Mouse (Mus musculus) midbrain, embryonic 12.5 days (tissue): ENCODE measurements around the gene Stxbp4. TPM values are rescaled to one million over a fixed set of nuclear protein-coding genes. Genes with fewer than 3 reads are reported as not detected.

Experiments used
- ATAC-seq: fragments of 200-750 bp; cut with Nextera tagmentation; 2 replicates; pipeline ENCODE4 v1.8.0; 2017; ENCODE audit warnings: low read depth, moderate TSS enrichment, moderate library complexity; ENCODE audit not compliant: low FRiP score
- H3K27ac ChIP-seq: fragments of 300-500 bp; sonication (generic); replicated peaks from 2 replicates; pipeline ENCODE4 v1.5.1; 2016; ENCODE audit warnings: mild to moderate bottlenecking
- H3K27me3 ChIP-seq: fragments of 300-500 bp; sonication (generic); 2 replicates; pipeline ENCODE4 v1.6.1; 2016; ENCODE audit warnings: mild to moderate bottlenecking
- H3K36me3 ChIP-seq: fragments of 300-500 bp; sonication (generic); 2 replicates; pipeline ENCODE4 v1.6.1; 2016
- H3K4me1 ChIP-seq: fragments of 300-500 bp; sonication (generic); 2 replicates; pipeline ENCODE4 v1.6.1; 2016
- H3K4me2 ChIP-seq: fragments of 300-500 bp; sonication (generic); replicated peaks from 2 replicates; pipeline ENCODE4 v1.6.1; 2016; ENCODE audit warnings: mild to moderate bottlenecking, moderate library complexity
- H3K4me3 ChIP-seq: fragments of 300-500 bp; sonication (generic); 2 replicates; pipeline ENCODE4 v1.5.1; 2016; ENCODE audit warnings: mild to moderate bottlenecking
- H3K9ac ChIP-seq: fragments of 300-500 bp; sonication (generic); replicated peaks from 2 replicates; pipeline ENCODE4 v1.6.1; 2016; ENCODE audit warnings: mild to moderate bottlenecking, moderate library complexity
- H3K9me3 ChIP-seq: fragments of 300-500 bp; sonication (generic); 2 replicates; pipeline ENCODE4 v1.6.1; 2016; ENCODE audit warnings: mild to moderate bottlenecking
- WGBS: fragments of 180-500 bp; shearing (Covaris S2); methylation state at CpG from one replicate; pipeline ENCODE4 v1.1.7; 2016; 5-methylcytosine and 5-hydroxymethylcytosine counted together
- polyA plus RNA-seq: library from polyadenylated mRNA; unstranded; fragments of >200 nt; fragmentation: Nextera tagmentation; extraction: Ambion mirVana; gene quantifications from 2 replicates; pipeline ENCODE4 v1.2.1, GENCODE M21; 2016

The Stxbp4 gene
- polyA plus RNA-seq, 1 experiment from 2014 or later = 45.8 TPM

DNA sequence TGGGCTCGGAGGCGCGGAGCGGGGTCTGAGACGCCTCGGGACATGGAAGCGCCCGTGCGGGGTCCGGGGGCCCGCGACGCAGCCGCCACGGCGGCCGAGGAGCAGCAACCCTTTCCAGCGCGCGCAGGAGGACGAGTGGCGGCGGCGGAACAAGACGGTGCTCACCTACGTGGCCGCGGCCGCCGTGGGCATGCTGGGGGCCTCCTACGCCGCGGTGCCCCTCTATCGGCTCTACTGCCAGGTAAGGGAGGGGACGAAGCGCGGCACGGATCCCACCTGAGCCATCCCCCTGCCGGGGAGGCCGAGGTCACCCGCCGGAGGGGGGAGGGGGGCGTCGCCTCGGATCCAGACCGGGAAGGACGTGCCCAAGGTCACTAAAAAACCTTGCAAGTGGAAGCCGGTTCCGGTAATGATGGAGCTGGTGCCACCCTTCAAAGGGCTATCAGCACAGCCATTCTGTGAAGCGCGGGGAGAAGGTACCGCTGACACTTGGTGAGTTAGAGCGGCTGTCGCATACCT lies 487 bp upstream of the Stxbp4 start:
- under 1% methylated on average over 53 of the region's 54 CpGs for WGBS
- ATAC-seq = peak; percentile 75
- H3K9me3 ChIP-seq = no peaks in the 10 kb centered on the region

DNA sequence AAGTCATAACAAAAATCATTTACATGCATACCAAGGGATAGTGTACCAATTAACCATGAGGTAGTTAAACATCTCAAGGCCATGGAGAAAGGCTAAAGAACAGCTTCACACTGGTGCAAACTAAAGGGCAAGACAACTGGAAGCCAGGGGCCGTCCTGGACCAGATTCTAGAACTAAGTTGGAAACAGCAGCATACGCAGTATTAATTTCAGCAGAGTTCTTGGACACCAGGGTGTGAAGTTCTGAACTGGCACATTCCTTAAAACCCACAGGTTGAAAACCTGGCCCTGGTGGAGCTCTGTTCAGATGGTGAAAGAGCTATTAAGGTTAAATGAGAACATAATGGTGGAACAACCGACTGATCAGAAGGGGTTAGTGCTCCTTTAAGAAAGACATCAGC lies 3.2 kb downstream of the Stxbp4 start:
- 92% methylated on average over 3 of the region's 3 CpGs for WGBS

More for the DNA sequence above, 487 bp upstream of the Stxbp4 start:
- Histone ChIP-seq H3K36me3 (peaks cover 19% of the 10 kb centered on the region), H3K4me3 (peak overlapping the region; percentile 96), H3K4me2 (peak overlapping the region; percentile 64), H3K9ac (peak overlapping the region; percentile 96), H3K4me1 (peaks cover 20% of the 10 kb centered on the region), H3K27ac (peak overlapping the region; percentile 92), H3K27me3 (no peaks in the 10 kb centered on the region)

DNA sequence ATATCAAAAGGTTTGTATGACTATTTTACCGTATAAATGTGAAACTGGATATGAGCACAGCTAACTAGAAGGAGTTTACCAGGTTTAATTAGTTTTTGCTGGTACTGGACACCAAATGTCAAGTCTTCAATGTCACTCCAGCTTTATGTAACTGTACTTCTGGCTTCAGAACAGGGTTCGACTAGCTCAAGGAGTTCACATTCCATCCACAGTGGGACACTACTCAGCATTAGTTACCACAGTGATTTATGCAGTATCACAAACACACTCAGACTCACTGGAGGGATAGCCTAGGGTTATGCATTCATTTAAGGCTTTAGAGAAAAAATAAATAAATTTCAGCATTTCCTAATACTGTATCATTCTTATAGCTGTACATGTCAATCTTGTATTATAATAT lies 5.4 kb downstream of the Stxbp4 start:
- WGBS = 80% methylated on average over 2 of the region's 2 CpGs
- no peak overlapping the region for H3K27ac ChIP-seq
- no peak for ATAC-seq
- H3K9ac ChIP-seq = no peak overlapping the region
- no peaks in the 10 kb centered on the region for H3K9me3 ChIP-seq
- peaks cover 13% of the 10 kb centered on the region for H3K4me1 ChIP-seq
- no peak overlapping the region for H3K4me2 ChIP-seq
- H3K4me3 ChIP-seq = no peak overlapping the region
- H3K36me3 ChIP-seq = no peaks in the 10 kb centered on the region
- no peaks in the 10 kb centered on the region for H3K27me3 ChIP-seq

More for the DNA sequence above, 3.2 kb downstream of the Stxbp4 start:
- no peak overlapping the region for H3K9ac ChIP-seq
- H3K4me3 ChIP-seq = no peak overlapping the region
- H3K36me3 ChIP-seq = no peaks in the 10 kb centered on the region
- no peak overlapping the region for H3K4me2 ChIP-seq
- no peak for ATAC-seq
- peaks cover 15% of the 10 kb centered on the region for H3K4me1 ChIP-seq
- no peak overlapping the region for H3K27ac ChIP-seq
- no peaks in the 10 kb centered on the region for H3K9me3 ChIP-seq
- H3K27me3 ChIP-seq = no peaks in the 10 kb centered on the region

DNA sequence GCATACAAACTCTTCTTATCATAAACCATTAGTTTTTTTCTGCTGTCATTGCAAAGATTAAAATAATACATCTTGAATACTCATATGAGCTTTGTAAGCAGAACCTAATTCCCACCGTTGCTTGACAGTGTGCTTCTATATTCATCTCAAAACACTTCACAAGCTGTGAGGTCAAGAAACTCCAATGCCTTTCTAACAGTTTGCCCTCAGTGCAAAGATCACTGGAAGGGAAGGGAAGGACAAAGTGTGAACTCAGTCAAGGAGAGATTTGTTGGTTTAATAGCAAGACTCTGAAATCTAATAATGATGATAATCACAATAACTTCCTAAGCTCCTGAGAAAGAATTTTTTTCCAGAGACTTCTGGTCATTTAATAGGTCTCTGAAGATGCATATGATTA lies 10.1 kb downstream of the Stxbp4 start:
- ATAC-seq = no peak
- Histone ChIP-seq H3K4me2 (no peak overlapping the region), H3K27ac (no peak overlapping the region), H3K27me3 (no peaks in the 10 kb centered on the region), H3K36me3 (no peaks in the 10 kb centered on the region), H3K9me3 (no peaks in the 10 kb centered on the region), H3K4me3 (no peak overlapping the region), H3K4me1 (no peaks in the 10 kb centered on the region), H3K9ac (no peak overlapping the region)
- 85% methylated on average over 1 of the region's 1 CpGs for WGBS

DNA sequence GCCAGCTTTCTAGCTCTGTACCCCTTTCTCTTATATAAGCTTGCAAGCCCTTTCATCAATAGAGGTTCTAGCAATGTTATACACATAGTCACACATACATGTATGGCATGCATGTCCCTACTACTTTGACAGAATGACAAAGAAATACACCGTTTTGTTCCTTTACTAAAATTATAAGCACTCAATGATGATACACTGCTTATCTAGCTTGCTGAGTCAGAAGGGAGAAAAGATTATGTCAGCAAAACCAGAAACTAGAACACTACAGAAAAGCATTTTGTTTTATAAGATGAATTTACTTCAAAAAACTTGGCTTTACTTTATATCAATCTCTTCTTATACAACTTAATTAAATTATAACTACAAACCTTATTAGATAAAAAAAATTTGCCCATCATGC lies 12.7 kb downstream of the Stxbp4 start:
- no peak overlapping the region for H3K9ac ChIP-seq
- peaks cover 6% of the 10 kb centered on the region; the same call in 1 of the 2 replicates for H3K36me3 ChIP-seq
- no peak for ATAC-seq
- WGBS = 91% methylated on average over 1 of the region's 1 CpGs
- H3K27me3 ChIP-seq = no peaks in the 10 kb centered on the region
- no peak overlapping the region for H3K4me2 ChIP-seq
- H3K27ac ChIP-seq = no peak overlapping the region
- no peak overlapping the region for H3K4me3 ChIP-seq
- no peaks in the 10 kb centered on the region for H3K4me1 ChIP-seq
- no peaks in the 10 kb centered on the region for H3K9me3 ChIP-seq

DNA sequence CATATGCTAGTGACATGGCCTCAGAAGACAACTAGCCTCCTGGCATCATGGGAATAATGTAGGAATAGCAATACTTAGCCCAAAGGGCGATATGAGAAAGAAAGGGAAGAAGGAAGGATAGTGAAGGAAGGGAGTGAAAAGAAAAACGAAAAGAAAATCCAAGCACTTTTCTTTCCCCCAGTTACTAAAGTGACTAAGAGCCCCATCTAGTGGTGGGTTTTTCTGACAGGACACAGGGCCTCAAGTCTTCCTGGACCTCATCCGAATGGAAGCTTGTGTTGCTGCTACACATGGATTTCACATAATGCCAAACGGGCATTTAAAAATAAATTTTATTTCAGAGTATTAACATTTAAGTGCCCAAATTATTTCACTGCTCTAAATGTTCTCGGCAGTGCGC lies 14.4 kb downstream of the Stxbp4 start:
- 53% methylated on average over 6 of the region's 6 CpGs for WGBS
- no peak overlapping the region for H3K4me2 ChIP-seq
- no peak for ATAC-seq
- H3K27ac ChIP-seq = no peak overlapping the region
- no peaks in the 10 kb centered on the region for H3K9me3 ChIP-seq
- no peak overlapping the region for H3K4me3 ChIP-seq
- H3K36me3 ChIP-seq = peaks cover 11% of the 10 kb centered on the region; the same call in 1 of the 2 replicates
- no peak overlapping the region for H3K9ac ChIP-seq
- no peaks in the 10 kb centered on the region for H3K27me3 ChIP-seq
- H3K4me1 ChIP-seq = no peaks in the 10 kb centered on the region

DNA sequence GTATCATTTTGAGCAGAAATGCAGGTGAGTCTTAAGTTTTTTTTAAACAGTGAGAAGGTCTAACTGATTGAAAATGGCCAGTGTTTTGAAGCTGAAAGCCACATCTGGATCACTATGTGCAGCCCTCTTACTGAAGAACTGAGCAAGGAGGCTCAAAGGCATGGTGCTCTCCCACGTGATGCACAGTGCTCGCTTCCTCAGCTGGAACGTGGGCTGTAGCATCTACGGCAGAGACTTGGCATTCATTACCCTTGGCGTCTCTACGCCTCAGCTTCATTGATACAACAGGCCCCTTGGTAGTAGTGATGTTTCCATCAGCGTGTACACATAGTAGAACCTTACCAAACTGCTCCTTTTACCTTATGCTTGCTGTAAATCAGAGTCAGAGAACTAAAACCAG lies 15.4 kb downstream of the Stxbp4 start:
- Histone ChIP-seq H3K9ac (no peak overlapping the region), H3K27ac (no peak overlapping the region), H3K27me3 (no peaks in the 10 kb centered on the region), H3K4me2 (no peak overlapping the region), H3K36me3 (peaks cover 14% of the 10 kb centered on the region; the same call in 1 of the 2 replicates), H3K4me3 (no peak overlapping the region), H3K4me1 (no peaks in the 10 kb centered on the region), H3K9me3 (no peaks in the 10 kb centered on the region)
- WGBS = 92% methylated on average over 7 of the region's 7 CpGs
- ATAC-seq = no peak

DNA sequence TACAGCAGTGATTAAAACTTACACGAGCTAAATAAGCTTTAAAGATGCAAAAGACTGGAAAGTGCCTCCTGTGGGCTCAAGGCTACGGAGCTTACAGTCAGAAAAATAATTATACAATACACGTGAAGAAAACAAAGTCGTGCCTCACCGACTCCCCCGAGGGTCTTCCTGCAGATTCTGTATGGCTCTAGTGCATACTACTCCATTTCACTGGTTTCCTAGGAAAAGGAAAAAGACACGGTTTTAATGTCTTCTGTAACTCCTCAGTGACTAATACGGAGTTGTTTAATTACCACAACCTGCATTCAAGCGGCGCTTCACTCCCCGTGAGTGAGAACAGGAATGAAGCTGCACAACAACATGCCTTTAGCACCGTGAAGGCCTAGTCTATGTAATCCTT lies 15.8 kb downstream of the Stxbp4 start:
- H3K36me3 ChIP-seq = peaks cover 14% of the 10 kb centered on the region; the same call in 1 of the 2 replicates
- no peaks in the 10 kb centered on the region for H3K4me1 ChIP-seq
- no peaks in the 10 kb centered on the region for H3K27me3 ChIP-seq
- WGBS = 92% methylated on average over 12 of the region's 12 CpGs
- H3K9ac ChIP-seq = no peak overlapping the region
- H3K9me3 ChIP-seq = no peaks in the 10 kb centered on the region
- no peak overlapping the region for H3K27ac ChIP-seq
- H3K4me3 ChIP-seq = no peak overlapping the region
- no peak for ATAC-seq
- H3K4me2 ChIP-seq = no peak overlapping the region

DNA sequence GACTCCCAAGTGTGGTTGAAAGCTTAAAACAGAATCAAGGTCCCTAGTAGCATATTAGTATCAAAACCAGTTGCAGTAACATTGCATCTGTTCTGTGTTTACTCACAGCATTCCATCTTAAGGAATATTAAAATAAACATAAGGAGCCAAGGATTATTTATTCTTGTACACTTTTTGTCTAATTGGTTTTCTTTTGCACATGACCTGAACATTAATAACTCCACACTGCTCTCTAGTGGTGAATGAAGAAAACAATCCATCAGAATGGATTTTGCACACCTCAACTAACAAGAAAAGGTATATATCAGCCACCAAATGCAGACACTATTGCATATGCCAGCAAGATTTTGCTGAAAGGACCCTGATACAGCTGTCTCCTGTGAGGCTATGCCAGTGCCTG lies 21.5 kb downstream of the Stxbp4 start:
- Histone ChIP-seq H3K9me3 (no peaks in the 10 kb centered on the region), H3K4me2 (no peak overlapping the region), H3K9ac (no peak overlapping the region), H3K4me3 (no peak overlapping the region), H3K4me1 (no peaks in the 10 kb centered on the region), H3K27ac (no peak overlapping the region), H3K36me3 (peaks cover 14% of the 10 kb centered on the region), H3K27me3 (no peaks in the 10 kb centered on the region)
- ATAC-seq = no peak

DNA sequence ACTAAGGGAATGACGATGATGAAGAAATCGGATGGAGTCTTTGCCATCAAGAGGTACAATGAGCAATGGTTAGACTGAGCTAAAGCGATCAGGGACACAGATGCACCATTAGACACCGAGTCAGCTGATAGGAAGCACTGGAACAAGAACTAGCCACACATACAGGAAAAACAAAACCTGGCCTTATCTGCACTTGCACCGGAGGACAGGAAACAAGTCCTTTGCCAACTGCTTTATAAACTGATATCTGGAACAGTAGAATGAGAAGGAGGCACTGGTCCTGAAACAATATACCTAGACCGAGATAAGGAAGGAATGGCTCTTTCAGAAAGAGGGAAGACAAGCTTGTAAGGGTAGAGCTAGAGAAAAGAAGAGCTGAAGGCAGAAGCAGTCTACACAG lies 23.1 kb downstream of the Stxbp4 start:
- Histone ChIP-seq H3K27ac (no peak overlapping the region), H3K27me3 (no peaks in the 10 kb centered on the region), H3K4me2 (no peak overlapping the region), H3K4me1 (no peaks in the 10 kb centered on the region), H3K4me3 (no peak overlapping the region), H3K36me3 (peaks cover 16% of the 10 kb centered on the region), H3K9me3 (no peaks in the 10 kb centered on the region), H3K9ac (no peak overlapping the region)
- no peak for ATAC-seq
- WGBS = 96% methylated on average over 6 of the region's 6 CpGs

DNA sequence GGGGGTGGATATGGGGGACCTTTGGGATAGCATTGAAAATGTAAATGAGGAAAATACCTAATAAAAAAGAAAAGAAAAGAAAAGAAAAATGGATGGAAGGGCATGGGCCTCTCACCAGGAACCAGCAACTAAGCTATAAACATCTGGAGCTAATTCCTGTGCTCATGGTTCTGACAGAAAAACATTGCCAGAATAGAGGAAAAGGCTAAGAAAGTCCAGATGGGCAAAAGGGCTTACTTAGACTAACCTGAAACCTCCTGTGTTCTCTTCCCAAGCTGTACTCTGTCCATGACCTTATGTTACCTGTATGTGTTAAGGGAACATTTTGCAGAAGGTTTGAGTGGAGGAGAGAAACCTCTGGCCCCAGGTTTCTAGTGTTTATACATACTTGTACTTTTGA lies 25.8 kb downstream of the Stxbp4 start:
- ATAC-seq = no peak
- H3K36me3 ChIP-seq = peaks cover 15% of the 10 kb centered on the region; the same call in 1 of the 2 replicates

DNA sequence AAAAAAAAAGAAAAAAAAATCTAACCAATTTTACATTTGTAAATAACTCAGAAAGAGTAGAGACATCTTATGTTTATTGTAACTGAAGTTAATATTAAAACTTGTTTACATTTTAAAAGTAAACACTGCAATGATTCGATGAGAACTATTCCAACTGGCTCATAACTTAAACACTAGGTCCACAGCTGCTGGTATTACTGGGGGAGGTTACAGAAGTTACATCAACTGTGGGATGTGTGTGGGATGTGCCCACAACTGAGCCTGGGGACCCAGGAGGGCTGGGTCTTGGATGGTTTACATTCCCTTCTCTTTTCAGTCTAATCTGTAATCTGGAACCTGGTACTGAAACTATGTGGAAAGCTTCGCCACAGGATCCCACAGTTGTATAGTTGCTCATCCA lies 34.8 kb downstream of the Stxbp4 start:
- Histone ChIP-seq H3K9ac (no peak overlapping the region), H3K27me3 (no peaks in the 10 kb centered on the region), H3K4me1 (no peaks in the 10 kb centered on the region), H3K27ac (no peak overlapping the region), H3K9me3 (no peaks in the 10 kb centered on the region), H3K4me2 (no peak overlapping the region), H3K4me3 (no peak overlapping the region), H3K36me3 (peaks cover 45% of the 10 kb centered on the region)
- WGBS = 98% methylated on average over 2 of the region's 2 CpGs
- no peak for ATAC-seq

More for the DNA sequence above, 25.8 kb downstream of the Stxbp4 start:
- H3K4me1 ChIP-seq = no peaks in the 10 kb centered on the region
- no peak overlapping the region for H3K4me3 ChIP-seq
- H3K27ac ChIP-seq = no peak overlapping the region
- no peak overlapping the region for H3K9ac ChIP-seq
- H3K9me3 ChIP-seq = no peaks in the 10 kb centered on the region
- no peaks in the 10 kb centered on the region for H3K27me3 ChIP-seq
- H3K4me2 ChIP-seq = no peak overlapping the region

DNA sequence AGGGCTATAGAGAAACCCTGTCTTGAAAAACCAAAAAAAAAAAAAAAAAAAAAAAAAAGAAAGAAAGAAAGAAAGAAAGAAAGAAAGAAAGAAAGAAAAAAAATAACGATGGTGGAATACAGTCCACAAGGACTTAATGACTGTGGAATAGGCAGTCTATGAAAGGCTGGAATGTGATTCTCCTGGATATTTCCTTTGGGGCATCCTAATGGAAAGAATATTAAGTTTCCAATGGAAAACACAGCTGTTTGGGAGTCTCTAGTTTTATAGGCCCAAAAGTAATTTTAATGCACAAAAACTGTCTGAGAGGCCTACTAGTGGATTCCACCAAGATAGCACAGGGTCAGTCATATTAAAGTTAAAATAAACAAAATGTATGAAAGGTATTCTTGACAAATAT lies 42.1 kb downstream of the Stxbp4 start:
- Histone ChIP-seq H3K27ac (no peak overlapping the region), H3K27me3 (no peaks in the 10 kb centered on the region), H3K4me1 (no peaks in the 10 kb centered on the region), H3K4me3 (no peak overlapping the region), H3K4me2 (no peak overlapping the region), H3K9me3 (no peaks in the 10 kb centered on the region), H3K9ac (no peak overlapping the region), H3K36me3 (peaks cover 53% of the 10 kb centered on the region)
- 95% methylated on average over 1 of the region's 1 CpGs for WGBS
- no peak for ATAC-seq
